Mouse (Mus musculus): Measurements from ENCODE around the gene Tnni3. TPM values are rescaled to one million over a fixed set of nuclear protein-coding genes. Genes with fewer than 3 reads are reported as not detected.

Gene Tnni3
- polyA plus RNA-seq, 1 experiment: 2.1 TPM

DNA sequence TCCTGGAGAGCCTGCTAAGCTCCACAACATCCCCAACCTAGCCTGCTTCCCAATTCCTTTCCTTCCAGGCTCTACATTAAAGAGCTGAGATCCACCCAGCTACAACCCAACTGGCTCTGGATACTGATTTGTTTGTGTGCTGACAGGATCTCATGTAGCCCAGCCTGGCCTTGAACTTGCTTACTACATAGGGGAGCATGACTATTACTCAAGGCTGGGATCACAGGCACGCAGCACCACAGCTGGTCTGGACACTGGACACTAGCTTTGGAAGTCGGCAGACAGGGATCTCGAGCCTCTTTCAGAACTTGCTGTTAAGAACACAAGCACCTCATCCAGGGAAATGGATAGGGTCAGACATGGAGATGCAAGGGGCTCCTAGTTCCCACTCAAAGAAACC, 27.6 kb downstream of the Tnni3 start:
- no peak overlapping the region for H3K4me3 ChIP-seq (ENCODE audit: insufficient read depth, low read depth, low read length)
- no peaks in the 10 kb centered on the region for H3K36me3 ChIP-seq (ENCODE audit: control insufficient read depth, insufficient read depth, low read length)
- DNase-seq: no peak
- peaks cover 13% of the 10 kb centered on the region; the same call in 1 of the 2 replicates for H3K4me1 ChIP-seq (ENCODE audit: control insufficient read depth, insufficient read depth, low read length)
- H3K27me3 ChIP-seq (replicated peaks; ENCODE audit: control insufficient read depth, insufficient read depth, low read length): no peaks in the 10 kb centered on the region
- 90% methylated on average over 3 of the region's 3 CpGs for WGBS
- H3K27ac ChIP-seq (ENCODE audit: insufficient read depth, low read depth, low read length): no peak overlapping the region
- TF ChIP-seq POLR2A (IDR thresholded peaks at IDR 0.05; ENCODE audit: low read depth, low read length) (no peak), CTCF (conservative IDR thresholded peaks at IDR 0.05; ENCODE audit: insufficient read depth, insufficient read length, low read depth, low read length) (no peak)

DNA sequence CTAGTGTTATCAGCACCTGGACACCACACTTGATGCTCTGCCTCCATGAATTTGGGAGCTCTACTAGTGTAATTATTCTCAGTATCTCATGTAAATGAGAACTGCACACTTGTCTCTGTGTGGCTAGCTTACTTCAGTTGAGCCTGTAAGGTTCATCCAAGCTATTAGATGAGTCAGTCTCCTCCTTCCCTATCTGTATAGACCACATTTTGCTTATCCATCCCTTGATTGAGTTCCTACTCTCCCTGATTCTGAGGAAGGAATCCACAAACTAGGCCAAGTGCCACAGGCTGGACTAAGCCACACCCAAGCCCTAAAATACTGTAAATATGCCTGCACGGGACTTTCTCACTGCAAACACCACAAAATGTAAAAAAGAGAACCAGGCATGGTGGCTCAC, 30.0 kb downstream of the Tnni3 start:
- no peak for TF ChIP-seq POLR2A (IDR thresholded peaks at IDR 0.05; ENCODE audit: low read depth, low read length)
- TF ChIP-seq CTCF (conservative IDR thresholded peaks at IDR 0.05; ENCODE audit: insufficient read depth, insufficient read length, low read depth, low read length): no peak
- WGBS: 49% methylated on average over 1 of the region's 1 CpGs
- H3K27me3 ChIP-seq (replicated peaks; ENCODE audit: control insufficient read depth, insufficient read depth, low read length): no peaks in the 10 kb centered on the region
- H3K36me3 ChIP-seq (ENCODE audit: control insufficient read depth, insufficient read depth, low read length): no peaks in the 10 kb centered on the region
- H3K27ac ChIP-seq (ENCODE audit: insufficient read depth, low read depth, low read length): no peak overlapping the region
- no peak overlapping the region for H3K4me3 ChIP-seq (ENCODE audit: insufficient read depth, low read depth, low read length)
- H3K4me1 ChIP-seq (ENCODE audit: control insufficient read depth, insufficient read depth, low read length): 0 out of 2 replicates have a peak, but pooled peaks cover 5% of the 10 kb centered on the region
- no peak for DNase-seq

DNA sequence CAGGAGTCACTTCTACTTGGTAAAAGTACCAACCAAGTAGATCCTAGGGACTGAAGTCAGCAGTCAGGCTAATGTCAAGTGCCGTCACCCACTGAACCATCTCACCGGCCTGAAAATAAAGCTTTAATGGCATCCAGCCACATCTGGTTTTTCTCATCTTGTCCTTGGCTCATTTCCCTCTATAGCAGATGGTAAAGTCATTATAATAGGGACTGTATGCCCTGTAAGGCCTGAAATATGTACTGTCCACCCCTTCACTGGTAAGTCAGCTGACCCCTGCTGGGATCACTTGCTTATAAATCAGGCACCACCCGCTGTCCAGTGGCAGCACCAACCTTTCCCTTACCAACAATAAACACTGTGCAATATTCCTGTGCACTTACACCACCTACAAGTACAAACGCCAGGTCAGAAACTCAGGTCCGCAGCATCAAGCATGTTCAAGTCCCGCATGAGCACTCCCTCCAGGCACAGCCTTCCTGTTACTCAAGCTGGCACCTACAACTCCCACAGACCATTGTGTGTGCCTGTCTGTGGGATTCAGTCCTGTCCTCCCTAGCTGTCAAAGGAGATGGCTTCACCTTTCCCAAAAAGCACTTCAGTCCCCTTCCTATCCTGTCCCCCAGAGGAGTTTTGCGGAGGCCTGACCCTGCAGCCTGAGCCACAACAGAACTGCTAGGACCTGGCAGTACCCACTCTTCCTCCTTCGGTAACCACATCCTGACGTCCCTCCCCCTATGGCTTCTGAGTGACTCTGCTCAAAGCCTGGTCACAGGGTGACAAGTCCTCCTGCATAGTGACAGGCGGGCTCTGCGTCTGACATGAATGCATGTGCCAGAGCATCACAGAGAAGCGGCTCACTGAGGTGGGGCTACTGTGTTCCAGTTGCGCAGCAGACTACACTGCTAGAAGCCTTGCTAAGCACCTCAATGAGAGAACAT, 31.5 kb downstream of the Tnni3 start:
- no peak for TF ChIP-seq CTCF (conservative IDR thresholded peaks at IDR 0.05; ENCODE audit: insufficient read depth, insufficient read length, low read depth, low read length)
- no peak for TF ChIP-seq POLR2A (IDR thresholded peaks at IDR 0.05; ENCODE audit: low read depth, low read length)
- 58% methylated on average over 13 of the region's 13 CpGs for WGBS
- Histone ChIP-seq H3K27ac (ENCODE audit: insufficient read depth, low read depth, low read length) (no peak overlapping the region), H3K4me3 (ENCODE audit: insufficient read depth, low read depth, low read length) (no peak overlapping the region), H3K36me3 (ENCODE audit: control insufficient read depth, insufficient read depth, low read length) (no peaks in the 10 kb centered on the region), H3K27me3 (replicated peaks; ENCODE audit: control insufficient read depth, insufficient read depth, low read length) (no peaks in the 10 kb centered on the region), H3K4me1 (ENCODE audit: control insufficient read depth, insufficient read depth, low read length) (no peaks in the 10 kb centered on the region)
- peak; percentile 10 for DNase-seq

GRCm38 (mm10) chr7:4491308-4491707, 32.7 kb downstream of the Tnni3 start:
- Histone ChIP-seq H3K27ac (ENCODE audit: insufficient read depth, low read depth, low read length) (0 out of 2 replicates have a peak overlapping the region, but pooled peaks have one; percentile 8), H3K36me3 (ENCODE audit: control insufficient read depth, insufficient read depth, low read length) (no peaks in the 10 kb centered on the region), H3K4me3 (ENCODE audit: insufficient read depth, low read depth, low read length) (no peak overlapping the region), H3K27me3 (replicated peaks; ENCODE audit: control insufficient read depth, insufficient read depth, low read length) (no peaks in the 10 kb centered on the region), H3K4me1 (ENCODE audit: control insufficient read depth, insufficient read depth, low read length) (no peaks in the 10 kb centered on the region)
- 52% methylated on average over 6 of the region's 6 CpGs for WGBS
- no peak for TF ChIP-seq CTCF (conservative IDR thresholded peaks at IDR 0.05; ENCODE audit: insufficient read depth, insufficient read length, low read depth, low read length)
- TF ChIP-seq POLR2A (IDR thresholded peaks at IDR 0.05; ENCODE audit: low read depth, low read length): no peak
- DNase-seq: peak; percentile 51

- 84% methylated on average over 12 of the region's 12 CpGs for WGBS
- H3K4me1 ChIP-seq (ENCODE audit: control insufficient read depth, insufficient read depth, low read length): no peaks in the 10 kb centered on the region
These were observed 41.7 kb downstream of the Tnni3 start for GRCm38 (mm10) chr7:4482281-4482680.

DNA sequence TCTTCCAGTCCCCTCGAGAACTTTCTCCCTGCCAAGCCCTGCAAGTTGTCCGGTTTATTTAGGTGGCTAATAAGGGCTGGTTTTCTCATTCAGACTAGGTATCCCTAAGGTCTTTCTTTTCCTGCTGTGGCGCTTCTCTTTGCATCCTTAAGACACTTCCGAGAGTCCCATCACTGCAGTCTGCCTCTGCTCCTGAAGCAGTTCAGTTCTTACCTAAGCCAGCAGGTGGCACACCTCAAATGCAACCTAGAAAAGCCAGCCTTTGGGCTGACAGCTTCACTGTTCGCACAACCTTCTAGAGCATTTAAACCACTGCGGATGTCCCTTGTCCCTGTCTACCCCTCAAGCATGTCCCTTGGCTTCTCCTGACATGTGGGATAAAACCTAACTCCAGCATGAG, 44.4 kb downstream of the Tnni3 start:
- H3K27ac ChIP-seq (ENCODE audit: insufficient read depth, low read depth, low read length): no peak overlapping the region
- no peaks in the 10 kb centered on the region for H3K27me3 ChIP-seq (replicated peaks; ENCODE audit: control insufficient read depth, insufficient read depth, low read length)
- WGBS: 26% methylated on average over 6 of the region's 6 CpGs
- peak; percentile 46 for DNase-seq
- TF ChIP-seq CTCF (conservative IDR thresholded peaks at IDR 0.05; ENCODE audit: insufficient read depth, insufficient read length, low read depth, low read length) (peak; percentile 73), POLR2A (IDR thresholded peaks at IDR 0.05; ENCODE audit: low read depth, low read length) (no peak)
- H3K36me3 ChIP-seq (ENCODE audit: control insufficient read depth, insufficient read depth, low read length): no peaks in the 10 kb centered on the region
- H3K4me1 ChIP-seq (ENCODE audit: control insufficient read depth, insufficient read depth, low read length): no peaks in the 10 kb centered on the region
- H3K4me3 ChIP-seq (ENCODE audit: insufficient read depth, low read depth, low read length): no peak overlapping the region

More at GRCm38 (mm10) chr7:4482281-4482680, 41.7 kb downstream of the Tnni3 start:
- H3K4me3 ChIP-seq (ENCODE audit: insufficient read depth, low read depth, low read length): no peak overlapping the region
- no peak for DNase-seq
- TF ChIP-seq POLR2A (IDR thresholded peaks at IDR 0.05; ENCODE audit: low read depth, low read length) (no peak), CTCF (conservative IDR thresholded peaks at IDR 0.05; ENCODE audit: insufficient read depth, insufficient read length, low read depth, low read length) (no peak)
- H3K27me3 ChIP-seq (replicated peaks; ENCODE audit: control insufficient read depth, insufficient read depth, low read length): no peaks in the 10 kb centered on the region
- H3K27ac ChIP-seq (ENCODE audit: insufficient read depth, low read depth, low read length): no peak overlapping the region
- no peaks in the 10 kb centered on the region; the same call in 1 of the 2 replicates for H3K36me3 ChIP-seq (ENCODE audit: control insufficient read depth, insufficient read depth, low read length)

DNA sequence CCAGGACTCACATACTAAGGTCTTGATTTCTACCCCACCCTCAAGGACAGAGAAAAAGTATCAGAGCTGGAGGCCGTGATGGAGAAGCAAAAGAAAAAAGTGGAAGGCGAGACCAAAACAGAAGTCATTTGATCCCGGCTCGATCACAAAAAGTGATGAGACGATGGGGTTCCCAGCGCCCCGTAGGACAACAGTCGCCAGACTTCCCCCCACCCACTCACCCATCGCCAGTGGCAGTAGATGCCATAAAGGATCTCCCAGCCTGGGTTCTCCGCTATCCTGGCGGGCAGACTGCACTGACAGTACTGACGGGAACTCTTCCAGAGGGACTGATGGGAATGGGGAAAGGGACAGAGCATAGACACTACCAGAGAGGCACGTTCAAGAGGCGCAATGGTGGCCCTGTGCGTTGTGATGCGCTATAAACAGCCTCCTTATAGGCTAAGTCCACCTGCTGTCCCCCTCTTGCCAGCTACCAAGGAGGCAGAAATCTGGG, 45.2 kb downstream of the Tnni3 start:
- 9% methylated on average over 16 of the region's 16 CpGs for WGBS
- H3K27ac ChIP-seq (ENCODE audit: insufficient read depth, low read depth, low read length): peak overlapping the region; percentile 80

More for the DNA sequence above, 45.2 kb downstream of the Tnni3 start:
- Histone ChIP-seq H3K27me3 (replicated peaks; ENCODE audit: control insufficient read depth, insufficient read depth, low read length) (no peaks in the 10 kb centered on the region), H3K36me3 (ENCODE audit: control insufficient read depth, insufficient read depth, low read length) (no peaks in the 10 kb centered on the region), H3K4me1 (ENCODE audit: control insufficient read depth, insufficient read depth, low read length) (no peaks in the 10 kb centered on the region), H3K4me3 (ENCODE audit: insufficient read depth, low read depth, low read length) (peak overlapping the region; percentile 72)
- no peak for TF ChIP-seq POLR2A (IDR thresholded peaks at IDR 0.05; ENCODE audit: low read depth, low read length)
- TF ChIP-seq CTCF (conservative IDR thresholded peaks at IDR 0.05; ENCODE audit: insufficient read depth, insufficient read length, low read depth, low read length): no peak
- DNase-seq: no peak

Data from kidney, adult 2 months (tissue).